Mouse (Mus musculus): ENCODE results near the gene Tcte2. TPM values are rescaled to one million over a fixed set of nuclear protein-coding genes. Genes with fewer than 3 reads are reported as not detected.
A peak's percentile ranks its signal among the peaks of the same experiment; 100 is the strongest.
"Not testable (repeated sequence)": the region's sequence is repeated elsewhere in the genome, so short reads cannot be mapped to it uniquely, and the experiment has no call there.

Tcte2 gene
- total and polyA plus RNA-seq, 3 experiments: 0.17 TPM; not detected in 2

- no peaks in the 10 kb centered on the region for H3K79me2 ChIP-seq (replicated peaks; ENCODE audit: control insufficient read depth, extremely low read depth, insufficient read depth, poor library complexity, severe bottlenecking)
- TF ChIP-seq KAT2A (IDR thresholded peaks at IDR 0.05; ENCODE audit: insufficient replicate concordance, low read length): no peak
- TF ChIP-seq POLR2AphosphoS2 (IDR thresholded peaks at IDR 0.05; ENCODE audit: low read depth, low read length): no peak
- TF ChIP-seq CTCF (conservative IDR thresholded peaks at IDR 0.05 in 1 of 2, IDR thresholded peaks at IDR 0.05 in 1 of 2; ENCODE audit: low read depth in 2 of 2, low read length in 2 of 2): peak; percentile 5 to 50; a peak in 2 of 4 replicates
- TF ChIP-seq RAD21 (IDR thresholded peaks at IDR 0.05; ENCODE audit: low read depth, low read length): peak; percentile 42
- peak; percentile 36 for TF ChIP-seq SMC3 (IDR thresholded peaks at IDR 0.05; ENCODE audit: low read depth, low read length)
- in situ Hi-C loops (cut with MboI; ENCODE audit: low pct_ligation_motif_present, low pct_unique_long_range_greater_than_20kb, low sequenced_read_pairs) (no loop called here), dilution Hi-C loops (cut with MboI; ENCODE audit: extremely low pct_ligation_motif_present, extremely low pct_unique_long_range_greater_than_20kb, low sequenced_read_pairs) (no loop called here)
- no peak overlapping the region for H3K4me3 ChIP-seq (replicated peaks in 1 of 3; ENCODE audit: low read depth in 2 of 3, low read length in 2 of 3, poor library complexity in 1 of 3)
- H3K36me3 ChIP-seq (replicated peaks in 1 of 2; ENCODE audit: control insufficient read depth in 1 of 2, insufficient read depth in 1 of 2, low read length in 1 of 2): no peaks in the 10 kb centered on the region
- H3K4me2 ChIP-seq (ENCODE audit: insufficient read depth, low read depth, poor library complexity, severe bottlenecking): no peak overlapping the region
- H3K27me3 ChIP-seq (replicated peaks): no peaks in the 10 kb centered on the region
- DNase-seq (ENCODE audit: extremely low read depth): peak; percentile 24
- H3K9me3 ChIP-seq (replicated peaks; ENCODE audit: low read length): no peaks in the 10 kb centered on the region
- H3K9ac ChIP-seq (ENCODE audit: insufficient read depth, low read depth): no peak overlapping the region
- no peak overlapping the region for H3K27ac ChIP-seq (ENCODE audit: insufficient read depth, low read depth)
- H3K4me1 ChIP-seq (ENCODE audit: control insufficient read depth in 1 of 2, insufficient read depth in 2 of 2): no peaks in the 10 kb centered on the region
Observed at GRCm38 (mm10) chr17:13769256-13769655, 7.6 kb upstream of the Tcte2 start.

- Histone ChIP-seq H3K4me2 (ENCODE audit: insufficient read depth, low read depth, poor library complexity, severe bottlenecking) (no peak overlapping the region), H3K79me2 (replicated peaks; ENCODE audit: control insufficient read depth, extremely low read depth, insufficient read depth, poor library complexity, severe bottlenecking) (no peaks in the 10 kb centered on the region), H3K27me3 (replicated peaks) (no peaks in the 10 kb centered on the region), H3K4me3 (replicated peaks in 1 of 3; ENCODE audit: low read depth in 2 of 3, low read length in 2 of 3, poor library complexity in 1 of 3) (no peak overlapping the region), H3K9me3 (replicated peaks; ENCODE audit: low read length) (no peaks in the 10 kb centered on the region), H3K36me3 (replicated peaks in 1 of 2; ENCODE audit: control insufficient read depth in 1 of 2, insufficient read depth in 1 of 2, low read length in 1 of 2) (no peaks in the 10 kb centered on the region), H3K4me1 (ENCODE audit: control insufficient read depth in 1 of 2, insufficient read depth in 2 of 2) (no peaks in the 10 kb centered on the region), H3K27ac (ENCODE audit: insufficient read depth, low read depth) (no peak overlapping the region), H3K9ac (ENCODE audit: insufficient read depth, low read depth) (no peak overlapping the region)
- TF ChIP-seq MAZ (IDR thresholded peaks at IDR 0.05; ENCODE audit: low read depth, low read length) (no peak), GABPA (IDR thresholded peaks at IDR 0.05; ENCODE audit: insufficient replicate concordance, low read depth, low read length) (no peak), SIN3A (IDR thresholded peaks at IDR 0.05; ENCODE audit: low read length) (no peak), ETS1 (conservative IDR thresholded peaks at IDR 0.05; ENCODE audit: low read depth, low read length) (no peak), CTCF (conservative IDR thresholded peaks at IDR 0.05 in 1 of 2, IDR thresholded peaks at IDR 0.05 in 1 of 2; ENCODE audit: low read depth in 2 of 2, low read length in 2 of 2) (no peak), MAX (IDR thresholded peaks at IDR 0.05; ENCODE audit: low read length) (no peak), BHLHE40 (IDR thresholded peaks at IDR 0.05; ENCODE audit: low read depth, low read length) (no peak), EP300 (IDR thresholded peaks at IDR 0.05; ENCODE audit: low read length) (no peak), ZMIZ1 (IDR thresholded peaks at IDR 0.05; ENCODE audit: low read depth, low read length) (no peak), NELFE (IDR thresholded peaks at IDR 0.05; ENCODE audit: low read depth, low read length) (no peak), NRF1 (IDR thresholded peaks at IDR 0.05; ENCODE audit: low read depth, low read length) (no peak)
- dilution Hi-C loops (cut with MboI; ENCODE audit: extremely low pct_ligation_motif_present, extremely low pct_unique_long_range_greater_than_20kb, low sequenced_read_pairs): no loop called here
- no peak for DNase-seq (ENCODE audit: extremely low read depth)
- in situ Hi-C loops (cut with MboI; ENCODE audit: low pct_ligation_motif_present, low pct_unique_long_range_greater_than_20kb, low sequenced_read_pairs): no loop called here
Observed at GRCm38 (mm10) chr17:13768531-13768930, 6.9 kb upstream of the Tcte2 start.

- H3K36me3 ChIP-seq (replicated peaks in 1 of 2; ENCODE audit: control insufficient read depth in 1 of 2, insufficient read depth in 1 of 2, low read length in 1 of 2); H3K27ac ChIP-seq (ENCODE audit: insufficient read depth, low read depth); dilution Hi-C loops (cut with MboI; ENCODE audit: extremely low pct_ligation_motif_present, extremely low pct_unique_long_range_greater_than_20kb, low sequenced_read_pairs); H3K4me2 ChIP-seq (ENCODE audit: insufficient read depth, low read depth, poor library complexity, severe bottlenecking); H3K79me2 ChIP-seq (replicated peaks; ENCODE audit: control insufficient read depth, extremely low read depth, insufficient read depth, poor library complexity, severe bottlenecking); in situ Hi-C loops (cut with MboI; ENCODE audit: low pct_ligation_motif_present, low pct_unique_long_range_greater_than_20kb, low sequenced_read_pairs); H3K9ac ChIP-seq (ENCODE audit: insufficient read depth, low read depth); H3K27me3 ChIP-seq (replicated peaks); H3K4me3 ChIP-seq (replicated peaks in 1 of 3; ENCODE audit: low read depth in 2 of 3, low read length in 2 of 3, poor library complexity in 1 of 3); H3K9me3 ChIP-seq (replicated peaks; ENCODE audit: low read length); DNase-seq (ENCODE audit: extremely low read depth); H3K4me1 ChIP-seq (ENCODE audit: control insufficient read depth in 1 of 2, insufficient read depth in 2 of 2): not testable (repeated sequence)
Observed at GRCm38 (mm10) chr17:13764911-13765310, 3.3 kb upstream of the Tcte2 start.

All from CH12.LX (cell line).